ENCODE assay signal across 8 mouse cellular contexts in genomic region chr6:120294056-120294784, GRCm38 (mm10). TPM values are rescaled to one million over a fixed set of nuclear protein-coding genes. Genes with fewer than 3 reads are reported as not detected.
DNase-seq lines count a peak whose midpoint lies in the region; ATAC-seq lines count a peak whose summit lies in the region.

Gene D330020A13Rik (plus strand): TSS chr6:120294364.
Gene B4galnt3 (minus strand): TSS chr6:120294559.

- peaks cover 40% of the 10 kb centered on the region for H3K27me3 ChIP-seq in heart, embryonic 12.5 days (replicated peaks)
- peaks cover 19% of the 10 kb centered on the region for H3K27me3 ChIP-seq in kidney, embryonic 15.5 days

- peaks cover 4% of the 10 kb centered on the region for H3K4me1 ChIP-seq in heart, embryonic 12.5 days (replicated peaks)
- peaks cover 11% of the 10 kb centered on the region for H3K4me1 ChIP-seq in kidney, embryonic 15.5 days

- peak within 1 kb of the TSS; percentile 98 for H3K4me2 ChIP-seq in heart, embryonic 12.5 days
- peak within 1 kb of the TSS; percentile 90 for H3K4me2 ChIP-seq in kidney, embryonic 15.5 days

- peak within 1 kb of the TSS; percentile 67 for H3K9ac ChIP-seq in heart, embryonic 12.5 days
- H3K9ac ChIP-seq in kidney, embryonic 15.5 days = peak within 1 kb of the TSS; percentile 54

- ATAC-seq in heart, embryonic 12.5 days (ENCODE audit: insufficient number of reproducible peaks, low FRiP score) = peak; percentile 64
- ATAC-seq in kidney, embryonic 15.5 days (replicated peaks; ENCODE audit: low FRiP score) = peak; percentile 88

- H3K4me3 ChIP-seq in heart, embryonic 12.5 days = peak within 1 kb of the TSS; percentile 63
- peak within 1 kb of the TSS; percentile 62 for H3K4me3 ChIP-seq in kidney, embryonic 15.5 days (replicated peaks)

- WGBS in heart, embryonic 12.5 days = under 1% methylated on average over 72 of the region's 79 CpGs
- WGBS in kidney, embryonic 15.5 days = under 1% methylated on average over 75 of the region's 79 CpGs

- no peak within 1 kb of the TSS for H3K27ac ChIP-seq in heart, embryonic 12.5 days (ENCODE audit: poor library complexity, severe bottlenecking)
- peak within 1 kb of the TSS; percentile 79 for H3K27ac ChIP-seq in kidney, embryonic 15.5 days

- DNase-seq in heart, adult 8-10 months (ENCODE audit: low spot score) = no peak
- DNase-seq in cerebellum, postnatal 10 days = peak; percentile 60 to 68
- peak; percentile 23 to 34 for DNase-seq in gastrocnemius, postnatal 4 days (ENCODE audit: low spot score in 2 of 2)
- DNase-seq in liver = peak; percentile 17
- DNase-seq in naive thymus-derived CD4-positive, alpha-beta T cell, adult 2 months (ENCODE audit: low read depth) = peak; percentile 55
- peak; percentile 15 to 57 for DNase-seq in thymus, postnatal 10 days (ENCODE audit: low spot score in 2 of 2)

- no peaks in the 10 kb centered on the region for H3K9me3 ChIP-seq in heart, embryonic 12.5 days (replicated peaks)
- H3K9me3 ChIP-seq in kidney, embryonic 15.5 days (replicated peaks) = no peaks in the 10 kb centered on the region

- H3K36me3 ChIP-seq in heart, embryonic 12.5 days = no peaks in the 10 kb centered on the region
- no peaks in the 10 kb centered on the region for H3K36me3 ChIP-seq in kidney, embryonic 15.5 days

RNA-seq across cellular contexts. Expression of gene D330020A13Rik, which starts in this region (rescaled TPM):
- 0.18 and 0.27 TPM in 2 replicates for polyA plus RNA-seq in heart, embryonic 12.5 days (2016; fragmentation: Nextera tagmentation; extraction: Ambion mirVana)
- total RNA-seq in heart, adult 8-10 months (2022) = not detected
- total RNA-seq in gastrocnemius, postnatal 4 days (2021) = under 1 TPM; 0.26 to 0.34 TPM
- 0.52 and 0.81 TPM in 2 replicates for polyA plus RNA-seq in kidney, embryonic 15.5 days (2015; fragmentation: Nextera tagmentation; extraction: Ambion mirVana)

RNA-seq across cellular contexts. Expression of gene B4galnt3, which starts in this region (rescaled TPM):
- polyA plus RNA-seq in heart, embryonic 12.5 days (2016; fragmentation: Nextera tagmentation; extraction: Ambion mirVana) = 0.53 and 0.59 TPM in 2 replicates
- under 1 TPM; 0.09 to 0.47 (median 0.18) TPM for total RNA-seq in heart, adult 8-10 months (2022)
- 1 to 10 TPM; 3.7 to 5.0 TPM for total RNA-seq in gastrocnemius, postnatal 4 days (2021)
- polyA plus RNA-seq in kidney, embryonic 15.5 days (2015; fragmentation: Nextera tagmentation; extraction: Ambion mirVana) = 2.2 and 2.6 TPM in 2 replicates

Comparison
In these comparisons a context has a peak if more than half of its experiments do, and no peak if none do; other contexts are left out.
1. Peak in ATAC-seq, H3K4me3 ChIP-seq, H3K9ac ChIP-seq and H3K4me2 ChIP-seq in heart, embryonic 12.5 days; RNA of the genes that start here not detected or under 1 TPM.